Mouse (Mus musculus) neural tube, postnatal 0 days (tissue): ENCODE results near the gene Tubgcp3. TPM values are rescaled to one million over a fixed set of nuclear protein-coding genes. Genes with fewer than 3 reads are reported as not detected.

Experiments used
- microRNA-seq: library from miRNA; unstranded; fragments of <30 nt; microRNA quantifications from one replicate; pipeline ENCODE4, GENCODE M21; 2016
- polyA plus RNA-seq: library from polyadenylated mRNA; unstranded; fragments of >200 nt; fragmentation: Nextera tagmentation; extraction: Ambion mirVana; gene quantifications from 2 replicates; pipeline ENCODE4 v1.2.1, GENCODE M21; 2015

The Tubgcp3 gene
- polyA plus RNA-seq: 27.3 and 30.3 TPM in 2 replicates

GRCm38 (mm10) chr8:12672056-12672881 is at the start of gene Tubgcp3:
Tubgcp3 (minus strand) TSS chr8:12672248.

GRCm38 (mm10) chr8:12572814-12573534 is 99.1 kb downstream of the Tubgcp3 start, which contains the start of gene Spaca7:
Spaca7 (plus strand) TSS chr8:12573029.

Small RNA genes within 50 kb of the gene (microRNA-seq; reads per million reads assigned to microRNA genes)
- gene Gm26483: not detected

Other genes with a start within 250 kb of the Tubgcp3 start
- gene Spaca7, start 99.2 kb downstream of the Tubgcp3 start, polyA plus RNA-seq: not detected in 2 replicates
- 10.2 and 13.6 TPM in 2 replicates for gene Atp11a, start 84.8 kb upstream of the Tubgcp3 start, polyA plus RNA-seq
- 78.7 and 91.1 TPM in 2 replicates for gene Mcf2l, start 201.6 kb upstream of the Tubgcp3 start, polyA plus RNA-seq